Mouse (Mus musculus) thymus, postnatal 25 days (tissue): ENCODE data around the gene Pex11a.

ENCODE experiments used
- DNase-seq: peaks from one replicate; pipeline ENCODE4 v3.0.0; 2022

Gene Pex11a

GRCm38 (mm10) chr7:79736511-79736910, 6.4 kb downstream of the Pex11a start:
- DNase-seq = no peak

DNA sequence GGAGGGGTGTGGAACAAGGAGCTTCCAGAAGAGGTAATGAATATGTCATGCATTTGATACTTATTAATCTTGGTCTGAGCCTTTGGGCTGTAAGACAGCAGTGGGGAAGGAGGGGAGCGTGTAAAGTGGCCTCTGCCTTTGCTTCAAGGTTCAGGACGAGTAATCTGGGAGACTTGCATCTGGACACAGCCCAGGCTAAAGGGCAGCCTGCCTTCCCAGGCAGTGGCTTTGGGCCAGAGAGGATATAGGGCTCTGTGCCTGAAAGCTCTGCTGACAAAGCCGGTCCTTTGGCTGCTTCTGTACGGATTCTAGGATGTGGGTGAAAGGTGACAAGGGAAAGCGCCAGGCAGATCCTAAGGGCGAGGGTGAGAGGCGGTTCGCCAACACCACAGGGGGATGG, 8.4 kb downstream of the Pex11a start:
- no peak for DNase-seq

- no peak for DNase-seq
These were observed 10.3 kb downstream of the Pex11a start, which contains the start of gene Plin1 for GRCm38 (mm10) chr7:79732622-79733021. Plin1 (minus strand) TSS chr7:79732903.

- DNase-seq = no peak
These were observed 11.5 kb downstream of the Pex11a start for GRCm38 (mm10) chr7:79731438-79731837.

DNA sequence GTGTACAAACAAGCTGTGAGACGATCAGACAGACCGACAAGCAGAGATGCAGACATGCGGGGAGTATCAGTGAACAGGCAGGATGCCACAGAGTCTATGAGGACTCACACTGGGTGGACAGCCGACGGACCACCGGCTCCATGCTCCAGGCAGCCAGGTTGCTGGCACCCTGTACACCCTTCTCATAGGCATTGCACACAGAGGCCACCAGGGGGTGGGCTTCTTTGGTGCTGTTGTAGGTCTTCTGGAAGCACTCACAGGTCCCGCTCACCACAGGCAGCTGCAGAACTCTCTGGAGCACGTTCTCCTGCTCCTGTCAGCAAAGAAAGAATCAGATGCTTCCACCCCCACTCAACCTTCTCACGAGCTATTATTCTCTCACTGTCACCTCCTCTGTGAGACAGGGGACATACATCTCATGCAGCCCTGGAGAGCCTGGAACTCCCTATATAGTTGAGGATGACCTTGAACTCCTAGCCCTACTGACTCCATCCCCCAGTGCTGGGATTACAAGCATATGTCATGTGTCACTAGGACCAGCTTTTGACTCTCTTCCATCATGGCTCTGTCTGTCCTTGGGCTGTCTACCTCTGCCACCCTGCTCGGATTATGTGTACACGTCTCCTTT, 13.1 kb downstream of the Pex11a start:
- DNase-seq = peak; percentile 23

DNA sequence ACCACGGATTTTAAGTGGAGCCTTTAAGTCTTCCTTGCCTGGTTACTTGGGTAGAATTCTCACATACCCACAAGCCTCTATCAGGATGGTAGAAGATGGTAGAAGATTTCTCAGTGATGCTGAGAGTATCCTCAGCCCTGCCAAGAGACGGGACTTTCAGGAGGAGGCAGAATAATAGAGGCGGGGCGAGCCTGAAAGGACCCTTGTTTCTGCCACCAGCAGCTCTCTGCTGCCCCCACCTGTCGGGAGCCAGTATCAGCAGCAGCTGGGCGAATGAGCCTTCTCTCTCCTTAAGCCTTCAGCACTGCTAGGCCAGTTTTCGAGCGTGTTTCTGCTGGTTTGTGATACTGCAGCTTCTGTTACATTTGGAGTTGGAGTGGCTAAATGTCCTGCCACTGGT, 13.8 kb downstream of the Pex11a start:
- DNase-seq = peak; percentile 76

DNA sequence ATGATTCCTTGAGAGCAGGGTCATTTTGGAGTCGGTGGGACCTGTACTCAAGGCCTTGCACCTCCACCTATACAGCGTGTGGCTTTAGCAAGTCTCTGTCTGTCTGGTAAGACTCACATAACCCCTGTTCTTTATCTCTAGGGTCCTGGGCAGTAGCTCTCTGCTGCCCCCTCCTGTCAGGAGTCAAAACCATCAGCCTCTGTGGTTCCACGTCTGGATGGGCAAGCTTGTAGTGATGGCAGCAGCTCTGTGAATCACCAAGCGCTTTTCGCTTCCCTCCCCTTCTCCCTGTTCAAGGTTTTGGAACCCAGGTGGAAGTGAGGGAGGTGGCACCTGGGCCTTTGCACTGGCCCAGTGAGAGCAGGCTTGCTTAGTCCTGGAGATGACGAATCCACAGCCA, 14.7 kb downstream of the Pex11a start:
- peak; percentile 82 for DNase-seq

DNA sequence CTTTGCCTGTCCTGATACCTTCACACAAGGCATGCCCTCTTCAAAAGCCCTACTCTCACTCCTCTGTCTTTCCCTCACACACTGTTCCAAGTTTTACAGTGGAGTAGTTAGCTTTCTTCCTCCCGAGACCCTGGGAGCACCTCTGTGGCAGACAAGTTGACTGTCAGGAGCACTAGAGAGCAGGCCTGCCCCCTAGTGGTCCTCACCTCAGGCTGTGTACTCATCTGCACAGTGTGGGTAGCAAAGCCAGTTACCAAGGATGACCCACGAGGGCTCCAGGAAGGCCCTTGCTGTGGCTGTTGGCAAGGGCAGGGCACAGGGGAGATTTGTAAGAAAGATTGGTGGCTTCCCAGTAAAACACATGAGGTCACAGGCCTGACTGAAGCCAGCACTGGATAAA, 15.8 kb downstream of the Pex11a start:
- DNase-seq = peak; percentile 74

DNA sequence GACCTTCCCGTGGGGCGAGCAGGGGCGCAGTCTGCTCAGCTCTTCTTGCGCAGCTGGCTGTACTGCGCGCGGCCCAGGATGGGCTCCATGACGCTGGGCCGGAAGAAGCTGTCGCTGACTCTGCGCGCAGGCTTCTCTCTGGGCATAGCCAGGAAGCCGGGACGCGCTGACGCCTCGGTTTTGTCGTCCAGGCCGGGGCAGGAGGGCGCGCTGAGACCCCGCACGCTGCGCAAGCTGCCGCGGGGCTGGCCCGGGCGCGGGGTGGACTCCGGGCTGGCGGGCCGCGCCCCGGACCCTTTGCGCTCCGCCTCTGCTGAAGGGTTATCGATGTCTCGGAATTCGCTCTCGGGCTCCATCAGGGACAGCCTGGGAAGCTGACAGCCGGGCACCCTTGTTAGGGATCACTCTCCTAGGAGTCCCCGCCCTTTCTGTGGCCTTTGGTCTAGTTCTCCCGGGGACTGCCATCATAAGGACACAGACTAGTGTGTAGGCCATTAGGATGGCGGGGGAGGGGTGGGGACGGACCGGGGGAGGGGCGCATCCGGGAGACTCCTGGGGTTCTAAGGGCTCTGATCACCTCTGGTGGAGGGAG, 21.4 kb downstream of the Pex11a start:
- peak; percentile 81 for DNase-seq

DNA sequence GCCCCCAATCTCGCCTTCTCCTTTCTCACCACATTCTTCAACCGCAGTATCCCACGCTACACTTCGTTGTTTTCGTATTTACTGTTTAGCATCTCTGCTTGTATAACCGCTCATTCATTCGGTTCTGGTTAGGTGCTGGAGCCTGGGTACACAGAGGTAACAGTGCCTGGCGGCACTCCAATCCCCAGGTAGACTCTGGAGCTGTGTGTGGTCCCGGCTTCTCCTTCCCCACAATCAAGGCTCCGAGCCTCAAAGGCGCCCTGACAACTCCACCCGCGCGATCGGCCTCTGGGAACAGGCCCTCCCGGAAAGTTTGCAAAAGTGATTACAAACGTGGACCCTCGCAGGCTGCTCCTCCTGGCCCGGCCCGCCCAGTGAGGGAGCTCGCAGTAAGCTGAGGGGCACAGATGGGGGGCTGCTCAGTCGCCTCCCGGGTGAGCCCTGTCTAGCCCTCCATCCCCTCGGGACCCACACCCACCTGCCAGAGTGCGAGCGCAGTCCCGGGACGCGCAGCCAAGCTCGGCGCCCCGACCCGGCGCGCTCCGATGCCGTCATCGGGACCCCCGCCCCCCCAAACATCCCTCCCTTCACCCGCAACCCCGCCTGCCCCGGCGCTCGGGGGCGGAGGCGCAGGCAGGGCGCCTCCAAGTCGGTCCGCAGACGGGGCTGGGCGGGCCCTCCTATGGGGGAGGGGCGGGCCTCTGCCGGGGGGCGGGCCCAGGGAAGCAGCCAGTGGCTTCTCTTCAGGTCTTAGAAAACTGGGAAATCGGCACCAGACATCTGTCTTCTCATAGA, 27.5 kb downstream of the Pex11a start, which contains the start of gene Kif7:
Kif7 (minus strand) TSS at position 534 of the 795 bp plus-strand sequence.
- DNase-seq = peak; percentile 85

GRCm38 (mm10) chr7:79710831-79711230, 32.1 kb downstream of the Pex11a start:
- no peak for DNase-seq

DNA sequence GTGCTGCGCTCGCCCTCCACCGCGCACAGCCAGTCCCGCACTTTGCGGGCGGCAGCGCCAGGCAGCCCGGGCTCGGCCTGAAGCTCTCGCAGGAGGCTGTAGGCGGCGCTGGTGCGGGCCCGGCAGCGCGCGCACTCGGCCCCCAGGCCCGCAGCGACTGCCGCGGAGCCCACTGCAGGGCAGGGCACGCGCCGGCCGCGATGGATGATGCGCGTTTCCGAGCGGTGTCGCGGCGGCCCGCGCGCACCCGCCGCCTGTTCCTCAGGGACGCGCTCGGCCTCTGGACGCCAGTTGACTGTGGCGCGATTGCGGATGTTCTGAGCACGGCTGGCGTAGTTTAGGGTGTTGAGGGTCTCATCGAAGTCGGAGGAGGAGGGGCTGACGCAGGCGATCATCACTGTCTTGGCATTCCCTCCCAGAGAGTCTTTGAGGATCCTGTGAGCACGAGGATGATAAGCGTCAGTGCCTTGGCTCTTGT, 32.8 kb downstream of the Pex11a start:
- DNase-seq = no peak

DNA sequence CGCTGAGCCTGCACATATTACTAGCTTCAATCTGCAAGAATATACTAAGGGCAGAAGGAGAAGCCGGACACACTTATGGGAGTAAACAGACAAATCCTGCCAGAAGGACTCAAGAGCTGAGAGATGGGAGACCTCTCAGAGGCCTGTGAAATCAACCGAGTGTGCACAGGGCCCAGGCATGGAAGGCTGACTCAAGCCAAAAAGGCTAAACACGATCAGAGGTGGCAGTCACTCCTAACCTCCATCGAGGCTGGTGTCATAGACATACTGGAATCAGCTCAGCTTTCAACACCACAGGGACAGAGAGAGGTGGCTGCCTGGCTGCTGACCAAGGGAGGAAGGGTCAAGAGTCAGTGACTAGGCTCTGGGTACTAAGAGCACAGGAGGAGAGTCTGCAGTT, 37.7 kb downstream of the Pex11a start:
- no peak for DNase-seq

DNA sequence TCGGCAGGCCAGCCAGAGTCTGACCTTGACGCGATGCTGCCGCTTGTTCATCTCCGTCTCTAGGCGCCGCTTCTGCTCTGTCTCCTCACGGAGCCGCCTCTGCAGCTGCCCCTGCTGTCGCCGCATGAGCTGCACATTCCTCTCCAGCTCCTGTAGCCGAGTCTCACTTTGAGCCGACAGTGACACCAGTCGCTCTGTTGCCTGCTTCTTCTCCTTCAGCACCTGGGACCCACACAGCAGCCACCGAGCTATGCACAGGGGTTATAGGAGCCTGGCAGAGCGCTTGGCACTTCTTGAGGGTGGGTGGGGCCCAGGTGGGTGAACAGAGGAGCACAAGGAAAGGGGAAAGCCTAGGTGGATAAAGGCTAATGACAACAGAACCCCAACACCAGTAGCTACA, 40.2 kb downstream of the Pex11a start:
- DNase-seq = no peak

DNA sequence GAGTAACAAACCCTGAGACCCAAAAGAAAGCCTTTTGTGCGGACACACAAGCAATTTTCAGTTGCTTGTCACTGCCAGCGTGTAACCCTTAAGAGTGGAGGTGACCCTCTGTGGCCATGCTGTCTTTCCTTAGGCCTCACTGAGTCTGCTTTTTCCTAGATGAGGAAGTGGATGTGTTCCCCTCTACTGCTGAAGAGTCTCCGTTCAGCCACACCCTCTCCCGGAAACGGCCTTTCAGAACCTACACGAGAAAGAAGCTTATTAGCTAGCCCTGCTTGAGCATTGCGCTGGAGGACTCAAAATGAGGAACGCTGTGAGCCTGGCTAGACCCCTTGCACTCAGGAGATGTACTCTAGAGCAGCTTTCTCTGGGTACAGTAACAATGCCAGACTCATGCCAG, 46.4 kb downstream of the Pex11a start:
- DNase-seq = no peak
